Mouse (Mus musculus) cerebellum, adult 2 months (tissue): ENCODE results near the gene Fbxw10. TPM values are rescaled to one million over a fixed set of nuclear protein-coding genes. Genes with fewer than 3 reads are reported as not detected.
A peak's percentile ranks its signal among the peaks of the same experiment; 100 is the strongest.

Source experiments
- DNase-seq, 2 experiments: peaks; one replicate each; pipeline ENCODE4 v3.0.0; 2021
- H3K27ac ChIP-seq: fragments of 200-500 bp; 2 replicates; pipeline ENCODE4 v1.5.1; 2012; ENCODE audit warnings: low read length, control low read depth, inconsistent platforms; ENCODE audit not compliant: insufficient read depth
- H3K27me3 ChIP-seq: fragments of 200-500 bp; 2 replicates; pipeline ENCODE4 v1.6.1; 2012; ENCODE audit warnings: inconsistent platforms, mild to moderate bottlenecking, low read length, moderate library complexity; ENCODE audit not compliant: control insufficient read depth, insufficient read depth
- H3K4me1 ChIP-seq: fragments of 200-500 bp; 2 replicates; pipeline ENCODE4 v1.6.1; 2011; ENCODE audit warnings: low read length; ENCODE audit not compliant: control insufficient read depth, insufficient read depth
- H3K4me3 ChIP-seq: fragments of 200-500 bp; replicated peaks from 2 replicates; pipeline ENCODE3; 2011; ENCODE audit warnings: mild to moderate bottlenecking, low read depth, low read length, control low read depth; ENCODE audit not compliant: insufficient read depth
- CTCF ChIP-seq: fragments of 200-500 bp; IDR thresholded peaks from 2 replicates; pipeline ENCODE4 v1.5.1; 2011; ENCODE audit warnings: low read depth, mild to moderate bottlenecking, control low read depth, low read length, moderate library complexity, borderline replicate concordance; ENCODE audit not compliant: insufficient read depth
- POLR2A ChIP-seq: fragments of 200-500 bp; IDR thresholded peaks from 2 replicates; pipeline ENCODE4 v1.6.1; 2011; ENCODE audit warnings: low read length, control low read depth, borderline replicate concordance; ENCODE audit not compliant: insufficient read depth
- WGBS: fragments of 180-500 bp; shearing (Covaris S2); methylation state at CpG from one replicate; pipeline ENCODE4 v1.1.7; 2018; 5-methylcytosine and 5-hydroxymethylcytosine counted together
- polyA plus RNA-seq: library from polyadenylated mRNA; depleted of rRNA; stranded (reverse); fragments of >200 nt; gene quantifications from 2 replicates; pipeline ENCODE4 v1.2.3, GENCODE M21; 2012; rRNA removed

The Fbxw10 gene
- polyA plus RNA-seq, 1 experiment = 1.8 TPM

DNA sequence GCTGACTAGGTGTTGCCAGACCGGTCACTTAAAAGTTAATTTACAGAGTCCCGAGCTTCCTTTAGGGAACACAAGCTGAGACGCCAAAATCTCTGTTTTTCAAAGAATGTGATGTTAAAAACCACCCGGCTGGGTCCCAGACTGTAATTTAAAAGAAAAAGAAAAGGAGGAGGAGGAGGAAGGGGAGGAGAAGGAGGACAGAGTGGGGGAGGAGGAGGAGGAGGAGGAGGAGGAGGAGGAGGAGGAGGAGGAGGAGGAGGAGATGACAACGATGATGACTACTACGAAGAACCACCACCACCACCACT lies 73.8 kb downstream of the Fbxw10 start:
- 11% methylated on average over 6 of the region's 6 CpGs for WGBS
- H3K27ac ChIP-seq = no peak overlapping the region
- H3K27me3 ChIP-seq = no peaks in the 10 kb centered on the region
- no peak for DNase-seq
- H3K4me3 ChIP-seq = peak overlapping the region; percentile 42
- TF ChIP-seq POLR2A (no peak), CTCF (no peak)
- no peaks in the 10 kb centered on the region for H3K4me1 ChIP-seq

DNA sequence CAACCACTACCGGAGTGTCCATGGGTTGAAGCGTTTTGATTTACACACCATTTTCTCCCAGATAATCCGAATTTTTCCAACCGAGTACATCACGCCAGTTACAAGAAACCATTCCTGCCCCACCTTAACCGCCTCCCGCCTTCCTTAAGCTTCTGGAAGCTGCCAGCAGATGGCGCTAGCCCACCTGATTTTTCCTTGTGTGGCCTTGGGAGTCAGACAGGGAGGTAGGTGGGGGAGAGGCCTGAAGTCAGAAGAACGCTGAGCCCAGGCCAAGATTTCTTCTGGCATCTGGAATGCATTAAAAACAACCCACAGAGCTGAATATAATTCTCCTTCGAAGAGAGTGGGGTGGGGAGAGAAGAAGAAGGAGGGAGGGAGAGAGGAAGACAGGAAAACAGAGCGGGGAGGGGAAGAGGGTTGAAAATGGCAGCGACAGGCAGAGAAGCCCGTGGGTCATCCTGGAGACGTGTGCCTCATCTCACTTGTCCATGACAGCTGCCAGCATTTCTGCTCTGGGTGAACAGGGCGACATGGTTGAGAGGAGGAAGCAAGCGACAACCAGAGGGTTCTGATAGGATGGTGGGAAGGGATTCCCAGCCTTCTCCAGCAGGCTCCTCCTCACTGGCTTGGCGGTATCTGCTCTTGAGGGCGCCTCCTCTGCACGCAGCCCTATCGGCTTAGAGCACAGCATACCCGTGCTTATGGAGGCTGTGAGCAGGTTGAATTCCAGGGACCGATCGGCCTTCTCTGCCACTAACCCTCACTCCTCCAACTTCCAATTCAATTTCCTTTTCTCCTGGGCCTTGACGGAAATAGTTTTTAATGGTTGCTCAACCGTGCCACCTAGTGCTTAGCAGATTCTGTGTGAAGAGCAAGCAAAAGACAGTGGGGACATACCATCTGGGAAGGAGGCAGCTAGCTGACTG lies 74.4 kb downstream of the Fbxw10 start:
- Histone ChIP-seq H3K4me3 (peak overlapping the region; percentile 42), H3K27ac (no peak overlapping the region), H3K4me1 (no peaks in the 10 kb centered on the region), H3K27me3 (no peaks in the 10 kb centered on the region)
- TF ChIP-seq POLR2A (no peak), CTCF (peak; percentile 94)
- WGBS = 18% methylated on average over 25 of the region's 25 CpGs
- DNase-seq = peak; percentile 83 to 90

DNA sequence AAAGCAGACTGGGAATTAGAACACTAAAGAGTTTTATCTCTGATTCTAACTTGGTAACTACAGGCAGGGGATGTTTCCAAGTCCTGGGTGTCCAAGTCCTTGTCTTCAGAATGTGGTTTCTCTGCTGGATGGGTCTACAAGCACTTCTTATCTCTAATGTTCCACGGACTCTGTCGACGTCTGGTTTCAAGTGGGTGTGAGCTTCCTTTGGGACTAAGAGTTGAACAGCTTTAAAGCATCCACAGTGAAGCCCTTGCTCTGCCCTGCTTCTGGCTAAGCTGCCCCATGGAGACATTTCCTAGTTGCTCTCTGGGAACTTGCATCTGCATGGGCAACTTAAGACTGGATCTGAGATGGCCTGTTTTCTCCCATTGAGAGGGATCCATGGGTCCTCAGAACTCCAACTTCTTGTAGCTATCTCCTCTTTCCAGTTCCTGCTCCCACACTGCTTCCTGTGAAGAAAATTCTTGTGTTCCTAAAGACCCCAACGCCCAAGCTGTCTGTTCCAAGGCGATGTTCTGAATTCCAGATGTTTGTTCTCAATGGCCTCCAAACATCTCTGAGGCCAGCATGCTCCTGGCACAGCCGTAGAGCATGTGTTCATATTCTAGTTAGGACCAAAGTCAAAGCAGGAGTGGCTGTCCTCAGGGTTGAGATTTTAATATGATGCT lies 77.4 kb downstream of the Fbxw10 start:
- WGBS = 91% methylated on average over 6 of the region's 6 CpGs
- H3K4me3 ChIP-seq = no peak overlapping the region

More for the DNA sequence above, 77.4 kb downstream of the Fbxw10 start:
- no peak for TF ChIP-seq CTCF
- no peak for TF ChIP-seq POLR2A
- no peaks in the 10 kb centered on the region for H3K4me1 ChIP-seq
- no peaks in the 10 kb centered on the region for H3K27me3 ChIP-seq
- DNase-seq = no peak
- no peak overlapping the region for H3K27ac ChIP-seq

Other genes with a start within 250 kb of the Fbxw10 start
- gene Lrrc75a, start 198.5 kb upstream of the Fbxw10 start, polyA plus RNA-seq = 5.9 and 6.5 TPM in 2 replicates
- 19.8 and 28.0 TPM in 2 replicates for gene Mmgt2, start 198.4 kb upstream of the Fbxw10 start, polyA plus RNA-seq
- gene Zfp287, start 115.2 kb upstream of the Fbxw10 start, polyA plus RNA-seq = 13.9 and 15.1 TPM in 2 replicates
- not detected in 2 replicates for gene Gm10428, start 94.0 kb upstream of the Fbxw10 start, polyA plus RNA-seq
- gene Zfp286, start 57.6 kb upstream of the Fbxw10 start, polyA plus RNA-seq = 9.8 and 10.8 TPM in 2 replicates
- 4.0 and 4.2 TPM in 2 replicates for gene Trim16, start 26.8 kb upstream of the Fbxw10 start, polyA plus RNA-seq
- gene Tvp23b, start 32.4 kb downstream of the Fbxw10 start, polyA plus RNA-seq = 28.5 and 32.3 TPM in 2 replicates
- gene Cdrt4, start 104.1 kb downstream of the Fbxw10 start, polyA plus RNA-seq = 0.26 TPM in 1 of 2 replicates, not detected in the other
- not detected in 2 replicates for gene Tekt3, start 214.6 kb downstream of the Fbxw10 start, polyA plus RNA-seq